Mouse (Mus musculus) limb, embryonic 11.5 days (tissue): ENCODE measurements around the gene Steap3. TPM values are rescaled to one million over a fixed set of nuclear protein-coding genes. Genes with fewer than 3 reads are reported as not detected.
"Not testable (repeated sequence)": the region's sequence is repeated elsewhere in the genome, so short reads cannot be mapped to it uniquely, and the experiment has no call there.

Source experiments
- ATAC-seq: fragments of 200-750 bp; cut with Nextera tagmentation; 2 replicates; pipeline ENCODE4 v1.8.0; 2017; ENCODE audit warnings: low read depth; ENCODE audit not compliant: insufficient number of reproducible peaks, low FRiP score, low TSS enrichment
- DNase-seq: peaks from one replicate; pipeline ENCODE4 v3.0.0-alpha.2; 2015; ENCODE audit warnings: low spot score
- H3K27ac ChIP-seq: fragments of 300-500 bp; sonication (generic); replicated peaks from 2 replicates; pipeline ENCODE4 v1.5.1; 2014; ENCODE audit warnings: low read depth, mild to moderate bottlenecking, low read length
- H3K27me3 ChIP-seq: fragments of 300-500 bp; sonication (generic); 2 replicates; pipeline ENCODE4 v1.6.1; 2014; ENCODE audit warnings: mild to moderate bottlenecking, low read length, mixed read lengths; ENCODE audit not compliant: control insufficient read depth, insufficient read depth
- H3K36me3 ChIP-seq: fragments of 300-500 bp; sonication (generic); 2 replicates; pipeline ENCODE4 v1.6.1; 2014; ENCODE audit warnings: mild to moderate bottlenecking, low read length, moderate library complexity, mixed read lengths; ENCODE audit not compliant: control insufficient read depth, insufficient read depth
- H3K4me1 ChIP-seq: fragments of 300-500 bp; sonication (generic); 2 replicates; pipeline ENCODE4 v1.6.1; 2014; ENCODE audit warnings: low read length, mixed read lengths; ENCODE audit not compliant: control insufficient read depth, insufficient read depth
- H3K4me2 ChIP-seq: fragments of 300-500 bp; sonication (generic); 2 replicates; pipeline ENCODE4 v1.6.1; 2014; ENCODE audit warnings: low read depth, mild to moderate bottlenecking, moderate library complexity; ENCODE audit not compliant: severe bottlenecking
- H3K4me3 ChIP-seq: fragments of 300-500 bp; sonication (generic); 2 replicates; pipeline ENCODE4 v1.5.1; 2014; ENCODE audit warnings: low read depth, low read length
- H3K9ac ChIP-seq: fragments of 300-500 bp; sonication (generic); 2 replicates; pipeline ENCODE4 v1.6.1; 2014; ENCODE audit warnings: mild to moderate bottlenecking, low read length
- H3K9me3 ChIP-seq: fragments of 300-500 bp; sonication (generic); 2 replicates; pipeline ENCODE4 v1.6.1; 2016; ENCODE audit warnings: low read length; ENCODE audit not compliant: control insufficient read depth
- WGBS: fragments of 180-500 bp; shearing (Covaris S2); extraction: QIAGEN DNeasy Blood & Tissue Kit; methylation state at CpG from one replicate; pipeline ENCODE4 v1.1.7; 2014; 5-methylcytosine and 5-hydroxymethylcytosine counted together
- polyA plus RNA-seq: library from polyadenylated mRNA; unstranded; fragments of >200 nt; fragmentation: Nextera tagmentation; extraction: Ambion mirVana; gene quantifications from 2 replicates; pipeline ENCODE4 v1.2.1, GENCODE M21; 2014

The Steap3 gene
- 2.9 and 4.1 TPM in 2 replicates for polyA plus RNA-seq

- ATAC-seq (no peak), DNase-seq (no peak)
- Histone ChIP-seq H3K36me3 (no peaks in the 10 kb centered on the region), H3K4me3 (no peak within 1 kb of the TSS), H3K9me3 (no peaks in the 10 kb centered on the region), H3K27ac (no peak within 1 kb of the TSS), H3K4me1 (no peaks in the 10 kb centered on the region), H3K9ac (no peak within 1 kb of the TSS), H3K4me2 (no peak within 1 kb of the TSS), H3K27me3 (no peaks in the 10 kb centered on the region)
- 85% methylated on average over 5 of the region's 5 CpGs for WGBS
Observed at GRCm38 (mm10) chr1:120272605-120273004, at the start of gene Steap3. Gene Steap3 (minus strand): TSS chr1:120272705.

- 85% methylated on average over 16 of the region's 16 CpGs for WGBS
- no peak overlapping the region for H3K4me3 ChIP-seq
- H3K27ac ChIP-seq: no peak overlapping the region
- DNase-seq (no peak), ATAC-seq (no peak)
- H3K9me3 ChIP-seq: no peaks in the 10 kb centered on the region
- H3K4me1 ChIP-seq: no peaks in the 10 kb centered on the region
- H3K27me3 ChIP-seq: no peaks in the 10 kb centered on the region
- H3K36me3 ChIP-seq: no peaks in the 10 kb centered on the region
- H3K4me2 ChIP-seq: no peak overlapping the region
- no peak overlapping the region for H3K9ac ChIP-seq
Observed at GRCm38 (mm10) chr1:120321270-120322021, 48.9 kb upstream of the Steap3 start.

GRCm38 (mm10) chr1:120305801-120306200 is 33.3 kb upstream of the Steap3 start:
- no peaks in the 10 kb centered on the region for H3K36me3 ChIP-seq
- 74% methylated on average over 2 of the region's 2 CpGs for WGBS
- H3K27ac ChIP-seq: no peak overlapping the region
- no peaks in the 10 kb centered on the region for H3K27me3 ChIP-seq
- H3K4me1 ChIP-seq: no peaks in the 10 kb centered on the region
- ATAC-seq: no peak
- H3K4me3 ChIP-seq: no peak overlapping the region
- H3K4me2 ChIP-seq: no peak overlapping the region
- no peaks in the 10 kb centered on the region for H3K9me3 ChIP-seq
- no peak overlapping the region for H3K9ac ChIP-seq
- no peak for DNase-seq

- 88% methylated on average over 2 of the region's 2 CpGs for WGBS
- DNase-seq (no peak), ATAC-seq (no peak)
Observed at GRCm38 (mm10) chr1:120296936-120297335, 24.4 kb upstream of the Steap3 start.

GRCm38 (mm10) chr1:120293803-120294202 is 21.3 kb upstream of the Steap3 start:
- DNase-seq (no peak), ATAC-seq (no peak)
- Histone ChIP-seq H3K9me3 (no peaks in the 10 kb centered on the region), H3K4me3 (no peak overlapping the region), H3K36me3 (no peaks in the 10 kb centered on the region), H3K9ac (no peak overlapping the region), H3K4me1 (no peaks in the 10 kb centered on the region), H3K27ac (no peak overlapping the region), H3K4me2 (no peak overlapping the region), H3K27me3 (no peaks in the 10 kb centered on the region)
- 64% methylated on average over 1 of the region's 1 CpGs for WGBS

More at GRCm38 (mm10) chr1:120296936-120297335, 24.4 kb upstream of the Steap3 start:
- Histone ChIP-seq H3K4me1 (no peaks in the 10 kb centered on the region), H3K4me3 (no peak overlapping the region), H3K9ac (no peak overlapping the region), H3K36me3 (no peaks in the 10 kb centered on the region), H3K4me2 (no peak overlapping the region), H3K27ac (no peak overlapping the region), H3K9me3 (no peaks in the 10 kb centered on the region), H3K27me3 (no peaks in the 10 kb centered on the region)

GRCm38 (mm10) chr1:120291709-120292108 is 19.2 kb upstream of the Steap3 start:
- H3K9ac ChIP-seq: no peak overlapping the region
- H3K27ac ChIP-seq: no peak overlapping the region
- no peak overlapping the region for H3K4me2 ChIP-seq
- no peak overlapping the region for H3K4me3 ChIP-seq
- 92% methylated on average over 3 of the region's 3 CpGs for WGBS
- H3K4me1 ChIP-seq: no peaks in the 10 kb centered on the region
- DNase-seq: no peak
- no peaks in the 10 kb centered on the region for H3K27me3 ChIP-seq
- H3K9me3 ChIP-seq: no peaks in the 10 kb centered on the region
- no peak for ATAC-seq
- no peaks in the 10 kb centered on the region for H3K36me3 ChIP-seq

GRCm38 (mm10) chr1:120289843-120290242 is 17.3 kb upstream of the Steap3 start:
- no peak for ATAC-seq
- Histone ChIP-seq H3K4me2 (no peak overlapping the region), H3K4me3 (no peak overlapping the region), H3K36me3 (no peaks in the 10 kb centered on the region), H3K9me3 (no peaks in the 10 kb centered on the region), H3K27ac (no peak overlapping the region), H3K9ac (no peak overlapping the region), H3K27me3 (no peaks in the 10 kb centered on the region), H3K4me1 (no peaks in the 10 kb centered on the region)
- no peak for DNase-seq
- WGBS: 65% methylated on average over 2 of the region's 2 CpGs

GRCm38 (mm10) chr1:120287679-120288078 is 15.2 kb upstream of the Steap3 start:
- 70% methylated on average over 4 of the region's 4 CpGs for WGBS
- Histone ChIP-seq H3K9me3 (no peaks in the 10 kb centered on the region), H3K4me1 (no peaks in the 10 kb centered on the region), H3K4me3 (no peak overlapping the region), H3K27me3 (no peaks in the 10 kb centered on the region), H3K27ac (no peak overlapping the region), H3K36me3 (no peaks in the 10 kb centered on the region), H3K4me2 (no peak overlapping the region), H3K9ac (no peak overlapping the region)
- DNase-seq: no peak
- ATAC-seq: no peak

GRCm38 (mm10) chr1:120276058-120276457 is 3.6 kb upstream of the Steap3 start:
- H3K9ac ChIP-seq, H3K27ac ChIP-seq, H3K4me3 ChIP-seq, H3K27me3 ChIP-seq, H3K4me1 ChIP-seq, H3K36me3 ChIP-seq, H3K9me3 ChIP-seq, ATAC-seq, DNase-seq, H3K4me2 ChIP-seq: not testable (repeated sequence)
- 88% methylated on average over 1 of the region's 1 CpGs for WGBS
